Mouse (Mus musculus) cerebral cortex, adult 2 months (tissue): Measurements from ENCODE around the gene Vmn1r197.

Experiments
- WGBS: fragments of 180-500 bp; shearing (Covaris S2); methylation state at CpG from one replicate; pipeline ENCODE4 v1.1.7; 2018; 5-methylcytosine and 5-hydroxymethylcytosine counted together

The Vmn1r197 gene

DNA sequence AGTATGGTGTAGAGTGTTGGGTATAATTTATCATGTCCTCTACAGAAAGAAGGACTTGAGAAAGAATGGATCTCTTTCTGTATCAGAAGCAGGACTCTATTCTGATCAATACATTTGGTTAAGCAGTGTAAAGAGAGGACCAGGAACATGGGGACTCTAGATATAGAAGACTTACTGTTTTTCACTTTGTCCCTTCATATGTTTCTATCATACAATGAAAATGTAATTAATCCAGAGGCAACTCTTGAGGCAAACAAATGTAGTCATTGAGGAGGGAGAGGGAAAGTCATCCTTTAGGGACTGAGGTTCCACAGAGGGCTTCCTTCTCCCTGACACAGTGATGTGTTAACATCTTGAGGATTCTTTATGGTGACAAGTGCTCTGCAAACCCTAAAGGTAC lies at the start of gene Vmn1r197:
Gene Vmn1r197 (plus strand): TSS at position 301 of the 400 bp plus-strand sequence.

DNA sequence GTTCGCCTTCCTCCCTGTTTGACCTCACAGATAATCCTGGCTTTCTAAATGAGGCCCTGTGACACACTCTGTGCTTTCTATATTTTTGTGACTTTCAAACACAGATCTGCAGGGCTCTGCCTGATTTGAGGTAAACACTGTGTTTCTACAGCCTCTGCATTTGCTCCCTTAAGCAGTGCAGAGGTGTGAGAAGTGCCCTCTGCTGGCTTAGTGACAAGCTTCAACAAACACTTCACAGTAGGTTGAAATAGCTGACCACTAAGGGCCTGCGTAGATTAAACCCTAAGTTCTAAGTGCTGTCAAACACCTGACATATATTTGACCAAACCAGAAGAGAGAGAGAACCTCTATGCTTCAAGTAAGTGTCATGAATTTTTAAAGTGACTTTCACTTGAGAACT lies 39.8 kb upstream of the Vmn1r197 start:
- whole genome bisulfite sequencing, result 86% methylated on average over 2 of the region's 2 CpGs

DNA sequence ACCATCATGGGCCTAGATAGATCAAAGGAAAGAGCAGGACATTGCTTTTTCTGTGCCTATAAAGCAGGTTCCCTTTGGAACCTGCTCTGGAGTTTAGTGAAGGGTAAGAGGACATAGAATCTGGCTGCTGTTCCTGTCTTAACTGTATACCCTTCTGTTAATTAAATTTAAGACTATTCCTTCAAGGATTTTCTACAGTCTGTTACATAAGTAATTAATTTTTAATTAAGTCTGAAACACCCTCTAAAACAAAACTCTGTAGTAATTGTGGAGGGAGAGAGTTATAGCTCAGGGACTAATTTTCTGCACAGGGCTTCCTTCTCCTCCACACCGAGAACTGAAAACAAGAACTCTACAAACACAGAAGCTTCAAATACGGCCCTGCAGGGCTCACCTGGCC lies 34.8 kb upstream of the Vmn1r197 start, which contains the start of gene Vmn1r196:
Gene Vmn1r196 (plus strand): TSS at position 301 of the 400 bp plus-strand sequence.
- 73% methylated on average over 2 of the region's 2 CpGs for WGBS

DNA sequence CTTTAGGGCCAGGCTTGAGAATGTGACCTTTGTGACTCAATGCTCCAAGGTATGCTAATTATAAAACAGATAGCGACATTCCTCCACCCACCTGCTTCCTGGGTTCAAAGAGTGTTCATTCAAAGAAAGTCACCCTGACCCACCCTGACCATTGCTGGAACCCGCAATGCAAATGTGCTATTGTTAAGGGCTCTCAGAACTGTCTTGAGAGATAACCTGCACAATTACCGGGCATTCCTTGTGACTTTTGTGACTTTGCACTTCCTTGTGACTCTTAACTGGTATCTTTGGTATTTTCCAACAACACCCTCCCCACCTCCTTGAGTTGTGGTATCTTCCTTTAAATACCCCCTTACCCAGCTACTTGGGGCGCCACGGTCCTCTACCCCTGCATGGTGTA lies 16.3 kb upstream of the Vmn1r197 start:
- 89% methylated on average over 5 of the region's 5 CpGs for WGBS

DNA sequence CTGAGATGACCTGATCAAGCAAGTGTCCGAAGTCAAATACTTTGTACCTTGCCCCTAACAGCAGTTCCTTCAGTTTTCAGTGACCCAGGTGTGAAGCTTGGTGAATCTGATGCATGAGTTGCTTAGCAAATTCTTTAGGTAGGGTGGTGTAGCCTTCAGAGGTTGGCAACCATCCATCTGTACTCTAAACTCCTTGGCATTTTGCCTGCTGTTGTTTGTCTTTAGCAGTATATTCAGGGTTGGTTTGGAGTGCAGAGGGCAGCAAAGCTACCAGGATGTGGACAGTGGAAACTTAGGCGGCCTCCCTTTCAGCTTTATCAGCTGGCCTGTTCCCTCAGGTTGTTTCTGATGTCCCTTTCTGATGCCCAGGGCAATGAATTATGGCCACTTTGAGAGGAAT lies 9.0 kb upstream of the Vmn1r197 start:
- WGBS, result 85% methylated on average over 2 of the region's 2 CpGs

DNA sequence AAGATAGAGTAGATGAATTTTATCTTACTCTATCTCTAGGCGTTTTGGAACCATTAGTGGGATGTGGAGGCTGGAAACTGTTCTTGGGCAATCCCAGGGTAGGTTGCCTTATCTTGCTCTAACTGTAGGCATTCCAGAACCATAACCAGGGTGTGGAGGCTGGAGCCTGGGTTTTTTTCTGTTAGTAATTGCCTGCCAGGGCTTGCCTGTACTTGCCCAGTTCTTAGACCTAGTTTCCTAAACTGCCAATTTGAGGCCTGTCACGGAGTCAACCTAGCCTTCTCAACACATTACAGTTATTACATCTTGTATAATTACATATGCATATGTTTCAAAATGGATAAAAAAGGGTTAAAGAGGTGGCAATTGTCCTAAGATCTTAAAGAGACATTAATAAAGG lies 7.0 kb upstream of the Vmn1r197 start:
- 79% methylated on average over 2 of the region's 2 CpGs for WGBS

DNA sequence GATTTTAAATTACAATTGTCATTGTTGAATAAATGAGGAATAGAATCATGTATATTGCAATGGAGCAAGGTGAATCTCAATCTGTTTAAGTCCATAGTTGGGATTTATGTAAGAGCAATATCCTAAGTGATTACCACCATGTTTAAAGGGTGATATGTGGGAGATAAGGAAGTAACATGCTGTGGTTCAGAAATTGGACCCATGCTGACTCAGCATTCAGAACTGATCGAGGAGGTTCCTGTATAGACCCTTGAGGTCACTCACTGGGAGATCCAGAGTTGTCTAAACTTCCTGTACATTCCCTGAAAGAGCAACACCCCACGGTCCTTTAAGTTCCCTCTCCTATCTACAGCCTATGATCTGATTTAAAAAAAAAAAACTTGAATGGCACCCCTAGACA lies 8.9 kb downstream of the Vmn1r197 start:
- WGBS, result 61% methylated on average over 2 of the region's 2 CpGs

DNA sequence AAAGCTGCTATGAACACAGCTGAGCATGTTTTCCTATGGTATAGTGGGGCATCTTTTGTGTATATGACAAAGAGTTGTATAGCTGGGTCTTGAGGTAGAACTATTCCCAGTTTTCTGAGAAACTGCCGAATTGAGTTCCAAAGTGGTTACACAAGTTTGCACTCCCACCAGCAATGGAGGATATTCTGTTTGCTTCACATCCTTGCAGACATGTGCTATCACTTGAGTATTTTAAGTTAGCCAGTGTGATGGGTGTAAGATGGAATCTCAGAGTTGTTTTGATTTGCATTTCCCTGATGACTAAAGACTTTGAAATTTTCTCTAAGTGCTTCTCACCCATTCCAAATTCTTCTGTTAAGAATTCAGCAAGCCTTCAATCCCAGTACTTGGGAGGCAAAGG lies 11.2 kb downstream of the Vmn1r197 start:
- WGBS, result 62% methylated on average over 1 of the region's 1 CpGs

DNA sequence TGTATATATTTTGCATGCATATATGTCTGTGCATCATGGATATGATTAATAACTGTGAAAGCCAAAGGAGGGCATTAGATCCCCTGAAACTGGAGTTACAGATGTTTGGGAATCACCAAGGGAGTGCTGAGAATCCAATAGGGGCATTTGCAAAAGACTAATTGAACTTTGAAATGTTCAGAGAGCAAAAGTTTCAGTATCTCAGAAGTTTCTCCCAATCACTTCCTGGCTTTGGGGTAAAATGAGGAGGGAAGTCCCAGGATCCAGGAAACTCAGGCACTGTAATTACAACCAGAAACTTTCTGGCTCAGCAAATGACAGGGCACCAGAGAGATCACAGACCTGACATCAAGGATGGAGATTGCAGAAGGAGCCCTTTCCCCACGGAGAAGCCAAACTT lies 25.7 kb downstream of the Vmn1r197 start, which contains the start of gene Vmn1r198:
Gene Vmn1r198 (plus strand): TSS at position 301 of the 400 bp plus-strand sequence.
- 54% methylated on average over 1 of the region's 1 CpGs for WGBS

DNA sequence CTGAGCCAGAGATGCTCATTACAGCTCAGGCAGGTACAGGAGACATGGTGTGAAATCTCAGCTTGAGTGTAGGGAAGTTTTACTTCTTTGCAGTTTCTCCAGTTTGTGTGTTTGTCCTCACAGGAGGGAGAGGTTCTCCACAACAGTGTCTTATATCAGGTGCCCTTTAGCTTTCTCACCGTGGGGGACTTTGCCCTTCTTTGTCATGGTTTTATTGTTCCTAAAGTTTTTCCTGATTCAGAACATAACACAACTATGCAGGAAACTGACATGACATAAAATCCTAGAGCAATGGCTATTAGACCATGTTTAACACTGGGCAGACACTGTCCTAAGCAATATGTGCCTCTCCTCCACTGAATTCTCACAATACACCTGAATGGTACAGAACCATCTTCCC lies 26.4 kb downstream of the Vmn1r197 start:
- WGBS, result 78% methylated on average over 1 of the region's 1 CpGs

DNA sequence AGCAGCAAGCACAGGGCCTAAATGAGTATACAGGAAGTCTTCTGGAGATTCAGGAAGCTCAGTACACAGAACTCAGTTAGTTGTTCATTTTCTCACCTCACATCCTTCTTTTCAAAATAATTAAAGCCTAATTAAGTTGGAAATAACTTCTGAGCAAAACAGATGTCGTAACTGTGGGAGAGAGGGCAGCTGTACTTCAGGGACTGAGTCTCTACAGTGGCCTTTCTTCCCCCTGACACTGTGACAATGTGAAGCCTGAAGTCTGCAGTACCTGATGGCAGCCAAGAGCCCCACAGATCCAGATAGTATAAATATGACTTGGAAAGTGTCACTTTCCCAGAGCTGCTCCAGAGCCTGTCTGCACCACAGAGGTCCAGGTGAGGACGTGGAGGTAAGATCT lies 55.1 kb downstream of the Vmn1r197 start, which contains the start of gene Vmn1r199:
Gene Vmn1r199 (plus strand): TSS at position 301 of the 400 bp plus-strand sequence.
- 76% methylated on average over 2 of the region's 2 CpGs for WGBS

DNA sequence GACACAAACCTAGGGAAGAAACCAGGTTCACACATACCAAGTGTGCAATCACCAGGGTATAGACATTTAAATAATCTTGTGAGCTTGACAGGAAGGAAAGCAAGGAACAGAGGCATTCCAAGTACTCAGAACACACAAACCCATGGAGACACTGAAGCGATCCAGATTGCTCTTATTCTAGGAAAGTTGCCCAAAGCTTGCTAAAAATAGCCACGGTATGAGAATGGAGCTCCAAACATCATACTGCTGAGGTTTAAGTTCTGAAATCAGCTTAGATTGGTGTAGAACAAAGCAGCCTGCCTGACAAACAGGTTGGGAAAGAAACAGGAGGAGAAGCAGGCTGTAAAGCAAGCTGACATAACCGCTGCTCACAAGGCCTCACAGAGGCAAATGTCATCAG lies 56.7 kb downstream of the Vmn1r197 start:
- 31% methylated on average over 3 of the region's 3 CpGs for WGBS
